Mouse (Mus musculus): Measurements from ENCODE around the gene Steap3. TPM values are rescaled to one million over a fixed set of nuclear protein-coding genes. Genes with fewer than 3 reads are reported as not detected.

Gene Steap3
- polyA plus RNA-seq, 1 experiment from 2014 or later: 2.8 TPM

GRCm38 (mm10) chr1:120270882-120271281 lies 1.6 kb downstream of the Steap3 start:
- no peak overlapping the region for H3K4me2 ChIP-seq (ENCODE audit: low read length)
- no peak overlapping the region for H3K4me3 ChIP-seq (replicated peaks; ENCODE audit: low read length)
- no peak overlapping the region for H3K9ac ChIP-seq (replicated peaks; ENCODE audit: low read depth, low read length)
- no peaks in the 10 kb centered on the region for H3K4me1 ChIP-seq (replicated peaks; ENCODE audit: control insufficient read depth, insufficient read depth, low read length)
- no peaks in the 10 kb centered on the region for H3K36me3 ChIP-seq (ENCODE audit: control insufficient read depth, insufficient read depth)
- no peaks in the 10 kb centered on the region for H3K9me3 ChIP-seq (ENCODE audit: control insufficient read depth, low read length)
- H3K27ac ChIP-seq (ENCODE audit: low read length): no peak overlapping the region
- no peak for ATAC-seq
- WGBS: 91% methylated on average over 3 of the region's 3 CpGs
- H3K27me3 ChIP-seq (replicated peaks; ENCODE audit: control insufficient read depth, insufficient read depth, low read length): no peaks in the 10 kb centered on the region

- Histone ChIP-seq H3K9ac (replicated peaks; ENCODE audit: low read depth, low read length) (no peak overlapping the region), H3K36me3 (ENCODE audit: control insufficient read depth, insufficient read depth) (no peaks in the 10 kb centered on the region), H3K4me1 (replicated peaks; ENCODE audit: control insufficient read depth, insufficient read depth, low read length) (peaks cover 5% of the 10 kb centered on the region), H3K4me2 (ENCODE audit: low read length) (no peak overlapping the region), H3K9me3 (ENCODE audit: control insufficient read depth, low read length) (no peaks in the 10 kb centered on the region), H3K27me3 (replicated peaks; ENCODE audit: control insufficient read depth, insufficient read depth, low read length) (no peaks in the 10 kb centered on the region), H3K27ac (ENCODE audit: low read length) (no peak overlapping the region), H3K4me3 (replicated peaks; ENCODE audit: low read length) (no peak overlapping the region)
- 83% methylated on average over 7 of the region's 7 CpGs for WGBS
- ATAC-seq: no peak
These were observed 2.4 kb downstream of the Steap3 start for GRCm38 (mm10) chr1:120270115-120270514.

GRCm38 (mm10) chr1:120267631-120268030 lies 4.9 kb downstream of the Steap3 start:
- no peak for ATAC-seq
- Histone ChIP-seq H3K9me3 (ENCODE audit: control insufficient read depth, low read length) (no peaks in the 10 kb centered on the region), H3K9ac (replicated peaks; ENCODE audit: low read depth, low read length) (no peak overlapping the region), H3K27ac (ENCODE audit: low read length) (no peak overlapping the region), H3K4me1 (replicated peaks; ENCODE audit: control insufficient read depth, insufficient read depth, low read length) (peaks cover 12% of the 10 kb centered on the region), H3K4me3 (replicated peaks; ENCODE audit: low read length) (no peak overlapping the region), H3K36me3 (ENCODE audit: control insufficient read depth, insufficient read depth) (no peaks in the 10 kb centered on the region), H3K27me3 (replicated peaks; ENCODE audit: control insufficient read depth, insufficient read depth, low read length) (no peaks in the 10 kb centered on the region; the same call in 1 of the 2 replicates), H3K4me2 (ENCODE audit: low read length) (no peak overlapping the region)
- 86% methylated on average over 3 of the region's 3 CpGs for WGBS

- Histone ChIP-seq H3K27ac (ENCODE audit: low read length) (no peak overlapping the region), H3K9ac (replicated peaks; ENCODE audit: low read depth, low read length) (no peak overlapping the region), H3K4me3 (replicated peaks; ENCODE audit: low read length) (no peak overlapping the region), H3K36me3 (ENCODE audit: control insufficient read depth, insufficient read depth) (no peaks in the 10 kb centered on the region), H3K9me3 (ENCODE audit: control insufficient read depth, low read length) (no peaks in the 10 kb centered on the region), H3K27me3 (replicated peaks; ENCODE audit: control insufficient read depth, insufficient read depth, low read length) (no peaks in the 10 kb centered on the region; the same call in 1 of the 2 replicates), H3K4me2 (ENCODE audit: low read length) (no peak overlapping the region), H3K4me1 (replicated peaks; ENCODE audit: control insufficient read depth, insufficient read depth, low read length) (peaks cover 12% of the 10 kb centered on the region)
- no peak for ATAC-seq
- WGBS: 62% methylated on average over 4 of the region's 4 CpGs
These were observed 6.0 kb downstream of the Steap3 start for GRCm38 (mm10) chr1:120266460-120266859.

GRCm38 (mm10) chr1:120264861-120265686 lies 7.4 kb downstream of the Steap3 start:
- Histone ChIP-seq H3K27me3 (replicated peaks; ENCODE audit: control insufficient read depth, insufficient read depth, low read length) (no peaks in the 10 kb centered on the region; the same call in 1 of the 2 replicates), H3K27ac (ENCODE audit: low read length) (no peak overlapping the region), H3K4me3 (replicated peaks; ENCODE audit: low read length) (peak overlapping the region; percentile 54), H3K36me3 (ENCODE audit: control insufficient read depth, insufficient read depth) (no peaks in the 10 kb centered on the region), H3K9ac (replicated peaks; ENCODE audit: low read depth, low read length) (peak overlapping the region; percentile 47), H3K4me1 (replicated peaks; ENCODE audit: control insufficient read depth, insufficient read depth, low read length) (peaks cover 12% of the 10 kb centered on the region), H3K4me2 (ENCODE audit: low read length) (peak overlapping the region; percentile 91), H3K9me3 (ENCODE audit: control insufficient read depth, low read length) (no peaks in the 10 kb centered on the region)
- peak; percentile 94 for ATAC-seq
- 2% methylated on average over 40 of the region's 40 CpGs for WGBS

GRCm38 (mm10) chr1:120263226-120263625 lies 9.3 kb downstream of the Steap3 start:
- Histone ChIP-seq H3K4me3 (replicated peaks; ENCODE audit: low read length) (no peak overlapping the region), H3K9me3 (ENCODE audit: control insufficient read depth, low read length) (no peaks in the 10 kb centered on the region), H3K27ac (ENCODE audit: low read length) (no peak overlapping the region), H3K4me1 (replicated peaks; ENCODE audit: control insufficient read depth, insufficient read depth, low read length) (peaks cover 12% of the 10 kb centered on the region), H3K27me3 (replicated peaks; ENCODE audit: control insufficient read depth, insufficient read depth, low read length) (no peaks in the 10 kb centered on the region; the same call in 1 of the 2 replicates), H3K4me2 (ENCODE audit: low read length) (no peak overlapping the region), H3K36me3 (ENCODE audit: control insufficient read depth, insufficient read depth) (no peaks in the 10 kb centered on the region), H3K9ac (replicated peaks; ENCODE audit: low read depth, low read length) (no peak overlapping the region)
- no peak for ATAC-seq
- 88% methylated on average over 4 of the region's 4 CpGs for WGBS

- H3K9ac ChIP-seq (replicated peaks; ENCODE audit: low read depth, low read length): no peak overlapping the region
- H3K27me3 ChIP-seq (replicated peaks; ENCODE audit: control insufficient read depth, insufficient read depth, low read length): no peaks in the 10 kb centered on the region; the same call in 1 of the 2 replicates
- no peak overlapping the region for H3K4me3 ChIP-seq (replicated peaks; ENCODE audit: low read length)
- WGBS: 96% methylated on average over 5 of the region's 5 CpGs
- no peak for ATAC-seq
- no peaks in the 10 kb centered on the region for H3K36me3 ChIP-seq (ENCODE audit: control insufficient read depth, insufficient read depth)
- peaks cover 12% of the 10 kb centered on the region for H3K4me1 ChIP-seq (replicated peaks; ENCODE audit: control insufficient read depth, insufficient read depth, low read length)
- H3K4me2 ChIP-seq (ENCODE audit: low read length): no peak overlapping the region
- no peaks in the 10 kb centered on the region for H3K9me3 ChIP-seq (ENCODE audit: control insufficient read depth, low read length)
- no peak overlapping the region for H3K27ac ChIP-seq (ENCODE audit: low read length)
These were observed 11.3 kb downstream of the Steap3 start for GRCm38 (mm10) chr1:120261166-120261565.

GRCm38 (mm10) chr1:120259249-120259648 lies 13.3 kb downstream of the Steap3 start:
- Histone ChIP-seq H3K4me1 (replicated peaks; ENCODE audit: control insufficient read depth, insufficient read depth, low read length) (no peaks in the 10 kb centered on the region), H3K27ac (ENCODE audit: low read length) (no peak overlapping the region), H3K9ac (replicated peaks; ENCODE audit: low read depth, low read length) (no peak overlapping the region), H3K36me3 (ENCODE audit: control insufficient read depth, insufficient read depth) (no peaks in the 10 kb centered on the region), H3K4me3 (replicated peaks; ENCODE audit: low read length) (no peak overlapping the region), H3K4me2 (ENCODE audit: low read length) (no peak overlapping the region), H3K9me3 (ENCODE audit: control insufficient read depth, low read length) (no peaks in the 10 kb centered on the region), H3K27me3 (replicated peaks; ENCODE audit: control insufficient read depth, insufficient read depth, low read length) (no peaks in the 10 kb centered on the region; the same call in 1 of the 2 replicates)
- ATAC-seq: no peak
- 81% methylated on average over 7 of the region's 7 CpGs for WGBS

- H3K9ac ChIP-seq (replicated peaks; ENCODE audit: low read depth, low read length): no peak overlapping the region
- no peaks in the 10 kb centered on the region for H3K36me3 ChIP-seq (ENCODE audit: control insufficient read depth, insufficient read depth)
- no peaks in the 10 kb centered on the region for H3K4me1 ChIP-seq (replicated peaks; ENCODE audit: control insufficient read depth, insufficient read depth, low read length)
- H3K27ac ChIP-seq (ENCODE audit: low read length): no peak overlapping the region
- no peak overlapping the region for H3K4me3 ChIP-seq (replicated peaks; ENCODE audit: low read length)
- H3K27me3 ChIP-seq (replicated peaks; ENCODE audit: control insufficient read depth, insufficient read depth, low read length): no peaks in the 10 kb centered on the region
- H3K9me3 ChIP-seq (ENCODE audit: control insufficient read depth, low read length): no peaks in the 10 kb centered on the region
- no peak for ATAC-seq
- H3K4me2 ChIP-seq (ENCODE audit: low read length): no peak overlapping the region
- 59% methylated on average over 9 of the region's 9 CpGs for WGBS
These were observed 13.8 kb downstream of the Steap3 start for GRCm38 (mm10) chr1:120258744-120259143.
